Mouse (Mus musculus): Measurements from ENCODE around the gene Nme7.

Gene Nme7

DNA sequence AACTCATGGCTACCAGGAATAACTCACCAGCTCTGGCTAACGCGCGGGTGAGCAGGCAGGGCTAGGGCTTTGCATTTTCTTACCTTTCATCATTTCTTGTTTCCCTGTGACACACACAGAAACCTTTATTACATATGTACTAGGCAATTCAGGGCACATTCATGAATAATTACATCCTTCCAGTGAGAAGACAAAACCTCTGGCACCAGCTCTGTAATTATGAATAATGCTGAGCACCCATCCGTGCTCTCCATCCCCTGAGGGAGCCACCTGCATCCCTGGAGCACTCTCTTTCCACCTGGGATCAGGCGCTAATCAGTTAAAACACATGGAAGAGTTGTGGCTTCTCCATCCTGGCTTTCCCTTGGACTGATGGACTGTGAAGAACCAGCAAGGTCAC lies at the start of gene Nme7:
Gene Nme7, plus strand, starts transcription at position 301 of the 400 bp plus-strand sequence.
- no peak for DNase-seq

DNA sequence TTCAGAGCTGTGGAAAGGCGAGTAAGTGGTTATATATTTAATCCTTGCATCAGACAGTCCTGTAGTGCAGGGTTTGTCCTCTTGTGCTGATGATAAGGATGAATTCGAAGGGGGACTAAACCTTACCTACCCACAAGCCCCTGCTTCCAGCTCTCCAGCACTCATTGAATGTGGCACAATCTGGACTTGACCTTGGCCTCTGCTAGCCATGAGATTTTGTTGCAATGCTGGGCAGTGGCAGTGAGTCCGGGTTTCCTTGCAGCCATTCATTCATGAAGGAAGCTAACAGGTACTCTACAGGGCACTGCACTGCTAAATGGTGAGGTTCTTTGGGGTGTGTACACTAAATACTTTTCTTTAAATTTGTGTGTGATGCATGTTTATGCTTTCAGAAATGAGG lies 49.1 kb upstream of the Nme7 start:
- DNase-seq, result no peak

DNA sequence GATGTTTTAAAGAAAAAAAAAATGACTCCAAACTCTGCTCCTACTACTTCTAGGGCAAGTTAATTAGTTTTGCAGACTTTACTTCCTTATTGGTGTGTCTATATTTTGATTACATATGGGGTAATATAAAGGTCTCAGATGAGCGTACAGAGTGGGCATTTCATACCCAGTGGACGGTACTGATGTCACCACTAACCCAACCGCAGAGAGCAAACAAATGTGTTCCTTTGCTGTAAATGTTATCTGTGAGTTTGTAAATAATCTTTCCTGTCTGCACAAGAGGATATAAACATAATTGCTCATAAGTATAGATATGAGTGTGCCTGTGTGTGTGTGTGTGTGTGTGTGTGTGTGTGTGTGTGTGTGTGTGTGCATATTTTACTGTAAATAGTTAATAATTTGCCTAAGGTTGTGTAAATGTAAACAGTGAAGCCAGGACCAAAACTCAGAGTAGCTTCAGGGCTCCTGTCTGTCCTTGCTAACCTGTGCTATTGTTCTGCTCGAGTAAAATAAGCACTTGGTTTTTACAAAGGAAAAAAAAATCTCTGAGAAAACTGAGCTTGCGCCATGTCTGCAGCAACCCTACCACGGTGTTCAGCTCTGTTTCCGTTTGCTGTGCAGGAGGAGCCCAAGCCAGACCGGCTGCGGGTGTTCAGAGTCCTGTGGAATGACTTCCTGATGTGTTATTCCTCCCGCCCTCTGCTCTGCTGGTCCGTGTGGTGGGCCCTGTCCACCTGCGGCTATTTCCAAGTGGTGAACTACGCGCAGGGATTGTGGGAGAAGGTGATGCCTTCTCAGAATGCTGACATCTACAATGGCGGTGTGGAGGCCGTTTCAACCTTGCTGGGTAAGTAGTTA lies 43.5 kb upstream of the Nme7 start:
- no peak for DNase-seq

DNA sequence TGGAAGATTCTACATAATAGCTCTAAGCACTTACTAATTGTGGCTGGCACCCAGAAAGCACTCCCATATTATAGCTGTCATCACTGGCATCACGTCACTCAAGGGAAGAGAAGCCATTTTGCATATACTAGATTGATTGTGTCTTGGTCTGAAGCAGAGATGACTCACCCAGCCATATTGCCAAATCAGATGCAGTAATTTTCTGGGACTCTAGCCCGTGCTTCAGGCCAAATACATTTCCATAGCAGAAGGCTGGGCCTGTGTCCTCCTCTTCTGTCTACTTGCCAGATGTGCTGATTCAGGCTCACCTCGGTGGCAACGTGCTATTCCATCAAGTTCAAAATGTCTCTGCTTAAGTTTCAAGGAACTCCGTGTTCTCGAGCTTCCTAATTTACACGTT lies 42.4 kb upstream of the Nme7 start:
- no peak for DNase-seq

DNA sequence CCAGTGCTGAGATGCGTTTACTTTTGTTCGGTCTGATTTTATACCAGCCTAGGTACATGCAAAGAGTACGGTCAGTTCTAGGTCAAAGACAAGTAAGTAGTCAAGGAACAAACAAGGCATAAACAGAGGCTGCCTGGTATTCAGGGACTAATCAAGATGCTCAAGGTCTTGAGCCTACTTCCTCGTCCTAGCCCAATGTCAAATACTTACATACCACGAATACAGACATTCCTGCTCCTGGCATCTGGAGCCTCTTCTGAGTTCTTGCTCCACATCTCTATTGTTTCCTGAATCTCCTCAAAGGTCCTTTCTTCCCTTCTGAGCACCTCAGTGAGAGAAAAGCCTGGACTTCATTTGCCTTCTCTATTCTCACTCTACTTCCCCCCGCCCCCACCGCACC lies 33.0 kb upstream of the Nme7 start:
- no peak for DNase-seq

DNA sequence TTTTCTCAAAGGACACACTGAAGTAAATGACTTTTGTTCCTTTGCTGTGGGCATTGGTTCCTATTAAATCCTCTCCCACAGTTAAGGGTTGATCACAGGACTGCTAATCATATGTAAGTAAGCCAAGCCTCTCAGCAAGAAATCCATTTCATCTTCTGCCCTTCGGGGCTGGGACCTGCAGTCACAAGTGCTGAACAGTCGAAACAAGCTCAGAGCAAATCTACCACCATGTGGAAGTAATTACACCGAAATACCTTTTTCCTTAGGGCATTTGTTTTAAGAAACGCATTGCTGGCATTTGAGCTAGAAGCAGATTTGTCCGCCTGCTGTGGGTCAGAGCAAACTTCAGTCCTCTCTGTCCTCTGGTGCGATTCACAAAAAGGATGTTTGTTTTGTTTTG lies 30.3 kb upstream of the Nme7 start:
- DNase-seq, result no peak

DNA sequence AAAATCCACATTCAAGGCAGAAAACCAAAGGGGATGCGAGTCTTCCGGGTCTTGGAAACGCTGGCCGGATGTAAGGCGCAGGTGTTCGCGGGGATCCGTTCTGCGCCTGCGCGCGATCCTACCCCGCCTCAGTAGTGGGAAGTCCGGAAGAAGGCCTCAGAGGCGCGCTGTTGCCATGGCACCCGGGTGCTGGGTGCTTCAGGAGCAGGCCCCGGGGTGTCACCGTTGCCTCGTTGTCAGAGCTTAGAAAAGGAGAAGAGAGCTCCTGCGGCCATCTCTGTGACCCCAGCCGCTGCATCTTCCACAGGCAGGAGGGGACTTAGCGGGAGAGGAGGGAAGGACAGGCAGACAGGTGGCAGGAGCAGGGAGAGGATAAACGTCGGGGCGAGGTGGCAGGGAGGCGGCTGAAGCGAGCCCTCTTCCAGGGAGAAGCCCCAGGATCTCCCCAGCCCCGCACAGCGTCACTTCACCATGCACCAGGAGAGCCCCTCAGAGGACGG lies 28.4 kb upstream of the Nme7 start, which contains the start of gene Ccdc181:
Gene Ccdc181, plus strand, starts transcription at position 131 of the 500 bp plus-strand sequence.
- DNase-seq, result peak; percentile 93

DNA sequence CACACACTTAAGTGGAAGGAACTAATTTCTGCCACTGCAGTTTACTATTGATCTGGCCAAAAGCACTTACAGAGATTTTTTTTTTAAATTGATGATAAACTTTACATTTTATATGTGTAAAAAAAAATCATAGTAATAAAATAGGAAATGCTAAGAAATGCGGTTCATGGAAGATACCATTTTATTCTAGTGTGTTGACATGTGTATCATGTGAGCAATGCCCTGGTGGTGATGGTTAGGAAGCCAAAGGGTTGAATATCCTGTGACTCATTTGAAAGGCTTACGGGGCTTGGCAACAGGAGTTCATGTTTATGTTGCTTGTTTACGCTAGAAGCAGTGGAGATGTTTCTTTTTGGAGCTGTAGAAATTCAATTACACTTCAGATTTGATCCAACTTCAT lies 27.4 kb upstream of the Nme7 start:
- DNase-seq, result no peak

DNA sequence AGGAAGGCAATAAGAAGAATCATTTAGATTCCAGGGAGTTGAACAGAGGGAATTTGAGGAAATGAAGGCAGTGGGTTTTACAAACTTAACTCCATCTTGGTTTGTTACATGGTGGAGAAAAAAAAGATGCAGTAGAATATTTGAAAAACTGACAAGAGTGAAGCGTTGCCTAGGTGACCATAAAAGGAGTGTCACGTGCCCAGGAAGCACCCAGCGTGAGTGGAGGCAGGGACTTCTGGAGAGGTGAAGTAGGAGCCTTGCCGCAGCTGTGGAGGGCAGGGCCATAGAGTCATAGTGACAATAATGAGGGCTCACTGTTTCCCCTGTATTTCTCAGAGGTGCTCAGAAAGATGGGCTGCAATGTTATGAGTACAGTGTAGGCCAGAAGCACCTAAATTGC lies 24.6 kb upstream of the Nme7 start:
- no peak for DNase-seq

DNA sequence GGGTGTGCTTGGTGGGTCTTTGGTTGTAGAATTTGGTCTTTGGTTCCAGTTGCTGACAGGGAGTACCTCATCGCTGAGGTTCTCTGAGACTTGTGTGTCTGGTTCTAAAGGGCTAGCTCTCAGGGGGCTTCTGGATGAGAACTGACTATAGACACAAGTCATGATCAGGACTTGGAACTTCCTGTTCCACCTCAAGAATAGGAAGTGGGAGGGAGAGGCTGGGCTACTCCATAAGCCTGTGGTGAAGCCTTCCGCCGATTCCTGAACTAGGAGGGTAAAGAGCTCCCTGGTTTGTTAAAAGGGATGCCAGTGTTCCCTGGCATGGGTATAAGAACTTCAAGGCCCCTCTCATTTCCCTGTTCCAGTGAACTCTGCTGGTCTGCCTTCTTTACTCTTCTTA lies 19.9 kb upstream of the Nme7 start:
- no peak for DNase-seq

DNA sequence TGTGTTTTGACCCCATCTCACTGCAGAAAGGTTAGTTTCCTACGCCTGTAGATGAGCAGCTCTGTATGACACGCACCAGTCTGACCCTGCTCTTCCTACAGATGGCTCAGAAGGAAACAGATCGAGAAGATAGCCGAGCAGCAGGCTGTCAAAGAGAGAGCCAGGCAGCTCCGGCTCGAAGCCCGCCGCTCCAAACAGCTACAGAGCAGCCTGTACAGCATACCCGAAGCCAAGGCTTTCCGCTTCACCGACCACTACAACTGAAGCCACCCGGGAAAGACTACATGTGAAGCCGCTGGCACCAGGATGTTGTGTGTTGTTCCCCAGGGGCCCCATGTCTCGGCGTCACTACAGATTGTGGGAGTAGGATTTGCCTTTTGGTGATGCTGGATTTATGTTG lies 16.5 kb upstream of the Nme7 start:
- DNase-seq, result peak; percentile 60

DNA sequence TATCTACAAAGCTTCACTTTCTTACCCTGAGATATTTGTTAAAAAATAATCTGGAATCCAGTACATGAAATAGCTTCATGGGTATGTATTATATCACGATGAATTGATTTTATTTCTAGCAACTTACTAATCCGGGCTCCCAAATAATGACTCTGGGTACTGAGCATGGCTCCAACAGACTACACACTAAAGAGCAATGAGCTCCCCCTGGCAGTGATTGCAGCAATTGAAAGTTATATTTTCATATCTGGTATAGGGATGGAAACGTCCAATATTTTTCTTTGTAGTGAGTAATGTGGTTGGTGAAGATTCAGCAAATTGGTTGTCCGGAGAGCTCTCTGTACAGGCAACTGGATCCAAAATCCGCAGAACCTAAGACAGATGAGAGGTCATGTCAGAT lies 11.9 kb upstream of the Nme7 start:
- no peak for DNase-seq

DNA sequence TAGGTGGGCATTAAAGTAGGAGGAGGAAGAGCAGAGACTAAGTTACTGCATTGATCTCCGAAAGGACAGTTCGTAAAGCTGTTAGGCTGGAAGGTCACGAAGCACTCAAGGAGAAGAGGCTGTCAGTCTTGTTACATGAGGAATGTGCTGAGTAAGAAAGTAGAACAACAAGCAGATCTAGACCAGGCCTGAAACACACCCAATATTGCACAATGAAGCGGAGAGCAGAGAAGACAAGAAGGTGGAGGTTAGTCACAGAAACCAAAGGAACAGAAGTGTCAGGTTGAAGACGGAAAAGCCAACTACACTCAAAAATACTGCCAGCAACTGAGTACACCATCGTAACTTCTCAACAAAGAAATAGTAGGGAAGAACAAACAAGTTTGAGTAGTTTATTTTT lies 9.8 kb upstream of the Nme7 start:
- no peak for DNase-seq

DNA sequence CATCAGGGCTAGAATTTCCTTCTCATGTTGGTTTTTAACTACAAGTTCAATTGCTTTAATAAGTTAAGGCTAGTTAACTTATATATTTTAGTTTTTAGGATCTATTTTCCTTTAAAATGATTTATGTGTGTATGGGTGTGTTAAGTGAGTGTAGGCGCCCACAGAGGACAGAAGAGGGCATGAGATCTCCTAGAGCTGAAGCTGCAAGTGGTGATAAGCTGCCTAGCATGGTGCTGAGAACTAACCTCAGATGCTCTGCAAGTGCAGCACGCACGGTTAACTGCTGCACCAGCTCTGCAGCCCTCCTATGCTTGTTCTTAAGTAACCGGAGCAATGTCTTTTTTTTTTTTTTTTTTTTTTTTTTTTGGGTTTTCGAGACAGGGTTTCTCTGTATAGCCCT lies 7.4 kb upstream of the Nme7 start:
- no peak for DNase-seq

DNA sequence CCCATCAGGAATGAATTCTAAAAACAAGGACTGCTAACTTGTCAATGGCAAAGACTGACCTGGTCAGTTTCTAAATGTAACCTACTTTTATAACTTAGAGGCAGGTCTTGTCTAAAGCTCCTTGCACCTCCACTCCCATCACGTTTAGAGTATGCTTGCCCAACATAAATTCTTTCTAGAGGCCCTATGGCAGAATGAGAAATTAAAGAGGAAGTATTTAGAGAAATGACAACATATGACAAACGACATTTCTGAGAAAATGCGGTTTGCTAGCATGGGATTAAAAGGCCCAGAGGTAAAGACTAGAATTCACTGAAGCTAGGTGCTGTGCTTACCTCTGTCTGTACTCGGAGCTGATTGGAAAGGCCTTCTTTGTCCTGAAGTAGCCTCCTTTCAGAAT lies 2.0 kb upstream of the Nme7 start:
- DNase-seq, result no peak

DNA sequence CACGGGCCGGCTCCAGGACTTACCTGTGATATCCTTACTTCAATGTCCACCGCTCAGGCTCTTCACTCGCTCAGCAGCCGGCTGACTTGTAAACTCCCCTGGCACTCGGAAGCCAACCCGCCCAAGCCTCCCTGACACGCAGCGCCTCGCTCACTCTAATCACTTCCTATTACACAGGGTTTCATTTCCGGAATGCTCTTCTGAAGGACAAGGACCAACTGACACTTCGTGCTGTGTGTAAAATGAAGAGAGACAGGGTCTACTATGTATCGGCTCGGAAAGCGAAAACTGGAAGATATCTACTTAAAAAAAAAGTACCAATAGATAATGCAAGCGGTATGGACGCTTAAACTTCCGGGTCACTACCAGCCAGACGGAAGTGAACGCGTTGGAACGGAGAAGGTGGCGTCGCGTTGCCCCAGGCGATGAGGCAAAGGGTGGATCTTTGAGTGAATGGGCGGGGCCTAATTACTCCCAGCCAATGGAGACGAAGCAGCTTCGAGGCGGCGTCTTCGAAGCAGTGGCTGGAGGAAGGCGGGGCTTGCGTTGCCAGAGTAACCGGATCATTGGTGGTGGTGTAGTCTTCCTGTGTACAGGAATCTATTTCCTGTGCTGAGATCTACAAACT lies 3.3 kb downstream of the Nme7 start, which contains the start of gene Blzf1:
Gene Blzf1, minus strand, starts transcription at position 366 of the 628 bp plus-strand sequence.
- peak; percentile 95 for DNase-seq

DNA sequence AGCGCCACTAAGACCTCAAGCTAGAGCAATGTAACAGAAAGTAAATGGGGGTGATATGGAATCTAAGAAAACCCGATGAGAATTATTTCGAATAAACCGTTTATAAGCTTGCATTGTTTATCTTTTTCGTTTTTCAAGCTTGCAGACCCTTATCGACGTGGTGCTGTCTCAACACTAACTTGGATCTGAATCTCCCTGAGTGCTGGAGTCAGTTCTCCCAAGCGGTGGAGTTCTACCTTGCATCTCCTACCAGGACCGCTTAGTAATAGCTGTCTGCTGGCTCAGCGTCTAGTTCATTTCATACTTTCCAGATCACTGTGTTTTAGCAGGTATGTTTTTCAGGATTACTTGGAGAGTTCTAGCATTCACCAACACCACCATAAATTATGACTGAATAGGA lies 4.0 kb downstream of the Nme7 start:
- no peak for DNase-seq

DNA sequence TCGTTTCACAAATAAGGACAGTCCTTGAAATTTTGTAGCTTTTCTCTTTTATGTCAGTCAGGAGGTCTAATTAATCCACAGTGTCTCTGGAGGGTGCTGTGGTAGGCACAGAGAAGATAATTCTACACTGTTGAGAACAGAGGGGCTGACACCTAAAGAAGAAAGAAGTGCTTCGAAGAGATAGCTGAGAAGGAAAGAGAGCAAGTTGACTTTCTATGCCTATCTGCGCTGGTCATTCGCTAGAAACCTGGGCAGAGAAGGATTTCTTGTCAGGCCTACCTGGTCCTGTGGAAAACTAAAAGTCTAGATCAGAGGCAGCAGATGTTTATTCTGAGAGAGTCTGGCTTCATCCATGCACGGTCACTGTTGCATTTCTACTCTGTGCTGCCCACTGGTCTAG lies 10.2 kb downstream of the Nme7 start:
- no peak for DNase-seq

DNA sequence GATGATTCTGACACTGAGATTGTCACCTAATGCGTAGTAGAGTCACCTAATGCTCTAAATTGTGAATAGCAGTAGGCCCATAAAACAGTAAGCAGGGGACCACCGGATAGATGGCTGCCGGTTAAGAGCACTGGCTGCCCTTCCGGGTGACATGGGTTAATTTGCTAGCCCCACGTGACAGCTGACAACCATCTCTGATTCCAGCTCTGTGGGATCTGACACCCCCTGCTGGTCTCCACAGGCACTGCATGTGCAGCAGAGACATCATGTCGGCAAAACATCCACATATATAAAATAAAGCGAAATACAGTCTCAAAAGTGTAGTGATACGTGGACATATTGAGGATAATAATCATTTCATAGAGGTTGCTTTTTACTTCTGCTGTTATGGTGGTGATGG lies 11.3 kb downstream of the Nme7 start:
- peak; percentile 32 for DNase-seq

DNA sequence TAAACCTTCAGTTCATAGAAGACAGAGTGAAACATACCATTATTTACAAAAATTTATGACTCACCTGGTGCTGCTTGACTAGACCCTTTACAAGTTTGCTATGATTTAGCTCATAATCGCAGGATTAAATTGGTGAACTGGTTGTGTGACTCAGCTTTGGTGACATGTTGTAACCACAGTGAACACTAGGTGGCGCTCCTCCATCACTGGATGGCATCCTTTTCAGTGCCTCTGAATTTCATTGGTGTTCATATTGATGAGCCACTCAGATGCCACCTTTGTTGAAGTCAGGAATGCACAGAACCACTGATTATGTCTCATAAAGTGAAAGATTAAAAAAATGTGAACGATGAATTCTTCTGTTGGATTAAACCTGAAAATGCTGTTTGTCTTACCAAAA lies 12.8 kb downstream of the Nme7 start:
- peak; percentile 74 for DNase-seq

DNA sequence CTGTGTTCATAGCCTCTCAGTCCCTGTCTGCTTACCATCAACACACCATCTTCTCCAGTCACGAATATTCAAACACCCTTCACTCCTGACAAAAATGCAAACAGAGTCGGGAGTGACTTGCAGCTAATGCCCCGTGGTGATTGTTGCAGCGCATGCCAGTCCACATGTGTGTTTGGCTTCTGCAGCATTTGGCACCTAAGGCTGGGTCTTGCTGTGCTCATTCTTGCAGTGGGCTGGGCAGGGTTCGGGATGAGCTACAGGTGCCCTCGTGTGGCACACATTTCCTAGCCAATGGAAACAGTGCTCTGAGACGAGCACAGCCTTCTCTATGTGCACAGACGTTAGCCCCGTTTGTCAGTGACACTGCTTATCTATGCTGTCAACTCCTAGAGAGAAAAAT lies 13.3 kb downstream of the Nme7 start:
- no peak for DNase-seq

DNA sequence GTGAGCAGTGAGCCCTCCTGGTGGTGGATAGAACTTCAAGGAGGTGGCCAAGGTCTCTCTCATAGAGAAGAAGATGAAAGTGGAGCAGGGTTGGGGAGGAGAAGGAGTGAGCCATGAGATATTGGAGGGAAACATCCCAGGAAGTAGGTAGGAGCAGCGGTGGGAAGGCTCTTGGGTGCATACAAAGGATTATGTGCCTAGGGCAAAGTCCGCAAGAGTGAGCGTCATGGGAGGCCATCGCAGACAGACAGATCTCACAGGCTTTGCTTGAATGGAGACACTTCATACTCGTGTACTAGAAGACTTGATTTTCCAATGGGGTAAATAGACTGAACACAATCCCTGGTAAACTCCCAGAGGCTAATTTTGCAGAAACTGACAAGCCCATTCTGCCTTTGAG lies 14.6 kb downstream of the Nme7 start:
- no peak for DNase-seq

DNA sequence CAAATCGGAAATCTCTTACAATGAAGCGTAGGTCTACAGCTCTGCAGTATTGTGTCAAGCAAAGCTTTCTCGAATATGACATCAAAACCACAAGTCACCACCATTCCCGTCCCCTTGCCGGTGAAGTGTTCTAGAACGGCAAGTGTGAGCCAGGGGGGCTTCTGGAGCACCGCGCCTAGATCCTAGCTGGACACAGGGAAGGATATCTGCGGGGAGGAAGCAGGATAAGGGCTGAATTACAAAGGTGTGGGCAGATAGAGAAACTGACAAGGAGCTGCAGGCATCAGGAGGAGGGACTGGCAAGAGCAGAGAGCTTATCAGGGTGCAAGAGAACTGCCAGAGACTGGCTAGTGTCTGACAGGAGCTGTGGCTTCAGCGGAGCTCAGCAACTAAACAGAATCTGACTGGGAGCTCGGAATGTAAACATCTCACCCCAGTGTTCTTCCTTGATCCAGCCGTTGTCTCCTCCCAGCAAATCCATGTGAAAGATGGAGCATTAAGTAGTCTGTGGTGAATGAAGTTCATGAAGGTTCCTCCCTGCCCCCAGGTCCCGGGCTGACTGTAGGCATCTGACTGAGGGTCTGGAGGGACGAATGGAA lies 15.7 kb downstream of the Nme7 start:
- DNase-seq, result no peak

DNA sequence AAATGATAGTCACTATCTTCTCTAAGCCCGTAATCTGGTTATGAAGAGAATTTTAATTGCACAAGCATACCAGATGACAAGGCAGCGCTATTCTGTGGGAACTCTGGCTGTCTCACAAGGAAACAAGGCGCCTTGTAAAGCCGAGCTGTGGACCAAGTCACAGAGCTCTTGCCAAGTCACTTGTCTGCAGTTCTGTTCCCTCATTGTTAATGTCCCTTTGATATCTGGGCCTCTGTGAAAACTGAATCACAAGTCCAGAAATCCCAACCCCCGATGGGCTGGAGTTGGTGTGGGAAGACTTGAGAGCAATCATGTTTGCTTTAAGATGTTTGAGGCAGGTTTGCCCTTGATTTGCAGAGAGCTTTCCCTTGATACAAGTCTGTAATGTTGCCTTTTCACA lies 16.8 kb downstream of the Nme7 start:
- no peak for DNase-seq

Measured in cerebellum, adult 8-10 months (tissue).